Mouse (Mus musculus) erythroid progenitor cell, adult 5-6 weeks (primary cell): ENCODE measurements around the gene Gm37240. TPM values are rescaled to one million over a fixed set of nuclear protein-coding genes. Genes with fewer than 3 reads are reported as not detected.

Experiments used
- ATAC-seq: replicated peaks from 2 replicates; pipeline ENCODE4 v1.8.0; 2016; ENCODE audit warnings: moderate number of reproducible peaks, mild to moderate bottlenecking, moderate TSS enrichment, inconsistent platforms; ENCODE audit not compliant: poor library complexity, low FRiP score, severe bottlenecking
- total RNA-seq, 2 experiments: library from RNA; stranded (forward) in 1 of 2; stranded (reverse) in 1 of 2; fragments of 150-400 nt in 1 of 2; fragments of 186-747, 209-891 nt in 1 of 2; gene quantifications; 2 replicates each; pipeline versions ENCODE4 v1.2.3 to v1.2.4; 2015 to 2017; ENCODE audit warnings: low replicate concordance in 2 of 2

Gene Gm37240
- total RNA-seq, 2 experiments from 2014 or later, result not detected

DNA sequence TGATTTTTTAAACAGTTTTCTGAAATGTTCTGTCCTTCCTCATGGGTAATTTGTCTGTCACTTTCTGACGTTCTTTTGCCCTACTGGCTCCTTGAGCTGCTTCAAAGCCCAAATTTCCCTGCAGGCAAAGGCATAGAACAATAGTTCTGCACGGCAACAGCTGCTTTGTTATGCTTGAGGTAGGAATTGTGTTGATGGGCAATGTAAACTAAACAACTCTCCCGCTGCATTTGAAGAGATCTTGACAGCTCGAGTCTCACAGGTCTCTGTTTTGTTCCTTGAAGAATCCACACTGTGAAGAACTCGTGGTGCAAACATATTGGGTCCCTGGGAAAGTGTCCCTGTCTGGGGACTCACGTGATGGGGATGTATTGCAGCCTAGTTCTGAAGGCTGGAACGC, 746.8 kb downstream of the Gm37240 start:
- ATAC-seq, result no peak

GRCm38 (mm10) chr3:85138407-85138806, 748.9 kb downstream of the Gm37240 start:
- ATAC-seq, result no peak

DNA sequence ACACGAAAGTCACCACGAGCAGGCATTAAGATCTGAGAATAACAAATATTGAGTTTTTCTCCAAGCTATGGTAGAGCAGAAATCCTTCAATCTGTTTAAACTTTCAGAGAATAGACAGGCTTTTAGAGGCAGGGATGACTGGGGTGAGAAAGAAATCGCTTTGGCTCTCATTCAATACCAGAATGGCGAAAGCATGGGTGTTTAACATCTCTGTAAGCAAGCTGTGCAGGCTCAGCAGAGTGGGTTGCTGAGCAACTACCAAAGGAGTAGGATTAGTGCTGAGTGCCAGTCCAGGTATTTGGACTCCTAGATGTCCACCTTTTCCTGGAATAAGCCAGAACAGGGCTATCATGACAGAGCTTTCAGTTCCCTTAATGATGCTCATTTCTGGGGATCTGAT, 753.8 kb downstream of the Gm37240 start:
- no peak for ATAC-seq

GRCm38 (mm10) chr3:85131878-85132277, 755.4 kb downstream of the Gm37240 start:
- ATAC-seq, result no peak

DNA sequence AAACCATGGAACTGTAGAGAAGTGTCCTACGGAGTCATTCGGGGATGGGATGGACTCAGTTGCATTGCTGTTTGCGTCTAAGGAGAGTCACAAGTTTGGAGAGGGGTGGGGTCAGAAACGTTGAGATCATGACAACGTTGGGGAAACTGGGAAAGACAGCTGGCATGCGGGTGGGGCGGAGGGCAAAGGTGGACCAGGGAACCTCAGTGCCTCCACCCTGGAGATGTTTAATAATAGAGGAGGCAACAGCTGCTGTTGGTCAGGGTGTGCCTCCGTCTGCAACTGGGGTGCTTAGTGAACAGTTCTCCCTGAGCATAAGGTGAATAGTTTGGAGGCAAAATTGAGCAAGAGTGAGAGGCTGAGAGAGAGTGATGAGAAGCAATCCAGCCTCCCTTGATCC, 758.8 kb downstream of the Gm37240 start:
- ATAC-seq, result no peak

GRCm38 (mm10) chr3:85126970-85127369, 760.3 kb downstream of the Gm37240 start:
- no peak for ATAC-seq

- ATAC-seq, result no peak
Measured at GRCm38 (mm10) chr3:85125471-85125870, 761.8 kb downstream of the Gm37240 start.

- no peak for ATAC-seq
Measured at GRCm38 (mm10) chr3:85124924-85125323, 762.4 kb downstream of the Gm37240 start.

DNA sequence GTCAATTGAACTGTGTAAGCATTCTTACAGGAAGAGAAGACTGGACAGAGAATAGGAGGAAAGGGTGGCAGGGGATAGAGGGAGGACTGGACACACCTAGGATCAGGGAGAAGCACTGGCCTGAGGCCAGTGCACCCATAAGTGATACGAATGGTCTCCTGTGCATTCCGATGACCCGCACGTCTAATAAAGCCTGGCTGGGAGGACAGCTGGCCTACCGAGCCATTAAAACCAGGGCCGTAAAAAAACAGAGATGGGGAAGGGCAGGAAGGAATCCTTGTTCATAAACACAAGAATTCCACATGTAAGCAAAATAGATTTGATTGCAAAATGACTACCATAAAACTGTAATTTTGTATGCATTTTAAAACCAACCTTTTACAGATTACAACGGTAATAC, 762.9 kb downstream of the Gm37240 start:
- no peak for ATAC-seq

DNA sequence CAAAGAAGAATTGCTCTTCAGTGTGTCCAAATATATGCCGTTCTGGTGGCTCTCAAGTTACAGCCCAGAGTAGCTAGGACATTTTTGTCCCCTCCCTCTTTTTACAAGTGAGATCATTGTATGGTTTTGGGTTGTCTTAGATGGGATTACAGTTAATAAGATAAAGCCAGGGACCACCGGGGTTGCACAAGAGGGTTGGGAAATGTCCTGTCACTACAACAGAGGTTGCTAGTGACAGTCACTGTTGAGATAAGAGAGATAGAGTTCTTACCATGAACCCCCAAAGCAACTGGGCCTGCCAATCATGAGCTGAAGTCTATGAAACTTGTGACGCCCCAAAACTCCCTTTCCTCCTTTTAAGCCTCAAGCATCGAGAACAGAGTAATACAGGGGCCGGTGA, 769.6 kb downstream of the Gm37240 start:
- no peak for ATAC-seq

DNA sequence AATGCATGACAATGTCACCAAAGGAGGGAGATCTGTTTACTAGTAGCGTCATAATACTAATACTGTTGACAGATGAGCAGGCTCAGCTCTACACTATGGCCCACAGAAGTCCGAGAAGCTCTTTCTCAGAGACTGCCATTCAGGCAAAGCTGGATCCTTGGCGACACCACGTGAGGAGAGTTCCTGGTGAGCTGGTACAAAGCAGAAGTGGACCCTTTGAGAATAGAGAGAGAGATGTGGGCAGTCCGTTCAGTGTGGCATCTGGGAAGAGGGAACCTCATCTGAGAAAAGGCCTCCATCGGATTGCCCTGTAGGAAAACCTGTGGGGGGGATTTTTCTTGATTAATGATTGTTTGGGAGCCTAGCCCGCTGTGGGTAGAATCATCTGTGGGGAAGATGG, 770.3 kb downstream of the Gm37240 start:
- no peak for ATAC-seq

GRCm38 (mm10) chr3:85115959-85116543, 771.3 kb downstream of the Gm37240 start:
- no peak for ATAC-seq

- ATAC-seq, result no peak
Measured at GRCm38 (mm10) chr3:85113565-85113964, 773.8 kb downstream of the Gm37240 start.

GRCm38 (mm10) chr3:85110762-85111161, 776.6 kb downstream of the Gm37240 start:
- no peak for ATAC-seq

- ATAC-seq, result no peak
Measured at GRCm38 (mm10) chr3:85109221-85109620, 778.1 kb downstream of the Gm37240 start.

- ATAC-seq, result no peak
Measured at GRCm38 (mm10) chr3:85108396-85108795, 778.9 kb downstream of the Gm37240 start.

GRCm38 (mm10) chr3:85106956-85107355, 780.4 kb downstream of the Gm37240 start:
- ATAC-seq, result no peak

DNA sequence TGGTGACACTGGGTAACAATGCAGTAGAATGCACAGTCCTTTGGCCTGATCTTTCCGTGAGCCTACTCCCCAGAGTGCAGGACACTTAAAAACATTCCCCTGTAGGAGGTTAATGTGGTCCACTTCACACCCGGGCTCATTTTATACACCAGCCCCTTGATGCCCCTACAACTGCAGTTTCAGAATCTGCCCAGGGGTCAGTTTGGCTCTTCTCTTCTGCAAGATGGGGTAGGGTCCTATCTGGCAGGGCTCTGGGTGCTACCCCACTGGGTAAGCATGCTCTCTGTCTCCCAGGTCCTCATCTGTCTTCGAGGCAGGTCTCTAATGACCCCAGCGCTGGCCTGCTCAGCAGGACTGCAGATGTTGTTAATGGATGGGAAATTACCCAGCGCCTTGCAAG, 783.0 kb downstream of the Gm37240 start:
- ATAC-seq, result no peak

- ATAC-seq, result no peak
Measured at GRCm38 (mm10) chr3:85080882-85081558, 806.3 kb downstream of the Gm37240 start.

DNA sequence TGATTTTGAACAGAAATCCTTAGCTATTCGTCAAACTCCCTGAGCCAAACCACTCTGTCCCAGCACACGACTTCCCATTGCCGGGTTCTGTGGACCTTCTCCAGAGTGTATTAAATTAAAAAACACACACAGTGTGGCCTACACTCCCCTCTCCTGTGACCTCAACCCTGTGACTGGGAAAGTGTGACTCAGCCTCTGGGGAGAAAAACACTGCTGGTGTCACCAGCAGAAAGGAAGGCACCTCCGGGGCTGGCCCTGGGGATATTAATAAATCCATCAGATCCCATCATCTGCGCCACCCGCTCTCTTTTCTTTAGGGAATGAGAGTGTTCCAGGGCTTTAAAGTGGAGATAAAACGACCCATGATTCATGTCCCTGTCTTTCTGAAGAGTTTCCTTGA, 823.2 kb downstream of the Gm37240 start:
- no peak for ATAC-seq

GRCm38 (mm10) chr3:85060153-85060552, 827.2 kb downstream of the Gm37240 start:
- ATAC-seq, result no peak

- ATAC-seq, result no peak
Measured at GRCm38 (mm10) chr3:85057245-85057644, 830.1 kb downstream of the Gm37240 start.
